Mouse (Mus musculus) urinary bladder, adult 2 months (tissue): ENCODE measurements around the gene Hist2h3b. TPM values are rescaled to one million over a fixed set of nuclear protein-coding genes. Genes with fewer than 3 reads are reported as not detected.
"Not testable (repeated sequence)": the region's sequence is repeated elsewhere in the genome, so short reads cannot be mapped to it uniquely, and the experiment has no call there.

ENCODE experiments used
- DNase-seq: peaks from one replicate; pipeline ENCODE4 v3.0.0; 2022; ENCODE audit warnings: low spot score
- polyA plus RNA-seq: library from polyadenylated mRNA; depleted of rRNA; stranded (reverse); fragments of >200 nt; gene quantifications from 2 replicates; pipeline ENCODE4 v1.2.3, GENCODE M21; 2012

The Hist2h3b gene
- polyA plus RNA-seq, 1 experiment: 1.9 TPM

- peak; percentile 68 for DNase-seq
Measured at GRCm38 (mm10) chr3:96262216-96262875, 6.1 kb upstream of the Hist2h3b start.

- DNase-seq: peak; percentile 88
Measured at GRCm38 (mm10) chr3:96262979-96263550, 5.4 kb upstream of the Hist2h3b start, which contains the start of gene Hist2h4. Gene Hist2h4, minus strand, starts transcription at chr3:96263311.

- peak; percentile 42 for DNase-seq
Measured at GRCm38 (mm10) chr3:96263558-96264403, 4.7 kb upstream of the Hist2h3b start.

- DNase-seq: no peak
Measured at GRCm38 (mm10) chr3:96264404-96264949, 4.0 kb upstream of the Hist2h3b start.

GRCm38 (mm10) chr3:96266132-96266710 is 2.2 kb upstream of the Hist2h3b start:
- no peak for DNase-seq

- DNase-seq: no peak
Measured at GRCm38 (mm10) chr3:96267541-96267940, 913 bp upstream of the Hist2h3b start.

GRCm38 (mm10) chr3:96268776-96269378 is 423 bp downstream of the Hist2h3b start:
- not testable (repeated sequence) for DNase-seq

GRCm38 (mm10) chr3:96269511-96270474 is 1.3 kb downstream of the Hist2h3b start, which contains the start of gene Hist2h2bb:
Gene Hist2h2bb, plus strand, starts transcription at chr3:96269752.
- peak; percentile 76 for DNase-seq

GRCm38 (mm10) chr3:96273591-96274465 is 5.4 kb downstream of the Hist2h3b start:
- DNase-seq: no peak

GRCm38 (mm10) chr3:96277428-96277799 is 9.0 kb downstream of the Hist2h3b start:
- DNase-seq: no peak

- DNase-seq: peak; percentile 73
Measured at GRCm38 (mm10) chr3:96277800-96278624, 9.6 kb downstream of the Hist2h3b start.

- no peak for DNase-seq
Measured at GRCm38 (mm10) chr3:96280660-96281059, 12.2 kb downstream of the Hist2h3b start.

- DNase-seq: no peak
Measured at GRCm38 (mm10) chr3:96284457-96284856, 16.0 kb downstream of the Hist2h3b start.

- DNase-seq: not testable (repeated sequence)
Measured at GRCm38 (mm10) chr3:96287334-96287733, 18.9 kb downstream of the Hist2h3b start.

GRCm38 (mm10) chr3:96289201-96289600 is 20.7 kb downstream of the Hist2h3b start:
- DNase-seq: no peak

- DNase-seq: not testable (repeated sequence)
Measured at GRCm38 (mm10) chr3:96290727-96291126, 22.3 kb downstream of the Hist2h3b start.

- no peak for DNase-seq
Measured at GRCm38 (mm10) chr3:96292641-96293040, 24.2 kb downstream of the Hist2h3b start.

GRCm38 (mm10) chr3:96293368-96293767 is 24.9 kb downstream of the Hist2h3b start:
- no peak for DNase-seq
